Mouse (Mus musculus) E14TG2a.4 (cell line): ENCODE data around the gene Adap1.

Source experiments
- CTCF ChIP-seq: conservative IDR thresholded peaks from 2 replicates; pipeline ENCODE4 v1.5.1; 2014; ENCODE audit warnings: low read length
- NANOG ChIP-seq: IDR thresholded peaks from 2 replicates; pipeline ENCODE4 v1.6.1; 2014; ENCODE audit warnings: borderline replicate concordance, low read length, mixed read lengths
- POU5F1 ChIP-seq: IDR thresholded peaks from 2 replicates; pipeline ENCODE4 v1.6.1; 2014; ENCODE audit warnings: low read length, borderline replicate concordance

DNA sequence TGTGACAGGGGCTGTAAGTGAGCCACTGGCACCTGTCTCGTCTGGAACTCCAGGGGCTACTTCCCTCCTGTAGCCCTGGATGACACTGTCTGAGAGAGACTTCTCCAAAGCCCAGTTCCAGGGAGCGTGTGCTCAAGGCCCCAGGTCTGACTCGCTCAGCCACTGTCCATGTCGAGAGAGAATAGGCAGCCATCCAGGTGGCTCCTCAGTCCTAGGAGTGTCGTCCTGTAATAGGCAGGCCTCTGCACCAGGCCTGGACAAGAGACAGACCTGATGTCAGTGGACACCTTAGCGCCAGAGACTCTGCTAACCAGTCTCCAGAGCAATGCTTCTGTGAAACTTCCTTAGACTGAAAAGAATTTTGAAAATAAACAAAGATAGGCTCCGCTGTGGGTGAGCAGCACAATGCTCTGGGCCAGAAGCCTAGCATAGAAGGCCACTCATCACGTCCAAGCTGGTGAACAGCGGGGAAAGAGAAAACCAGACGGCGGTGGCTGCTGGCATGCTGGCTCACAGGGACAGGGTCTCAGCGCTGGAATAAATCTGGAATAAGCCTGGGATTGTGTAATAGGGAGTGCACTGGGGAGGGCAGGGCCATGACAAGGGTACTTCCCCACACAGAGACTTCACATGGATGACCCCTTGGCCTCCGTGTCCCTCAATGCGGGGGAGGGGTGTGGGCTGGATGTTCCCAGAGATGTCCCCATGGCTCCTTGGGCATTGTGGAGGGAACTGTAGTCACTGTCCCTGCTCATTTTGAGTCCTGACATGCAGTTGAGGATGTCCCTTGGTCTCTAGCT lies 39.1 kb downstream of the Adap1 start:
- TF ChIP-seq CTCF = no peak
- TF ChIP-seq POU5F1 = no peak
- TF ChIP-seq NANOG = no peak
